Mouse (Mus musculus) liver, embryonic 14.5 days (tissue): ENCODE results near the gene Pth1r. TPM values are rescaled to one million over a fixed set of nuclear protein-coding genes. Genes with fewer than 3 reads are reported as not detected.

ENCODE experiments used
- ATAC-seq: fragments of 200-750 bp; cut with Nextera tagmentation; 2 replicates; pipeline ENCODE4 v1.8.0; 2017; ENCODE audit warnings: moderate number of reproducible peaks, mild to moderate bottlenecking, moderate library complexity; ENCODE audit not compliant: insufficient read depth
- DNase-seq, 3 experiments: peaks; one replicate each; pipeline ENCODE4 v3.0.0-alpha.2; 2012 to 2013; ENCODE audit warnings: low read depth in 3 of 3, low spot score in 3 of 3
- H3K27ac ChIP-seq: fragments of 300-500 bp; sonication (generic); 2 replicates; pipeline ENCODE4 v1.5.1; 2014; ENCODE audit warnings: moderate library complexity, mild to moderate bottlenecking, control low read depth, inconsistent platforms
- H3K27me3 ChIP-seq: fragments of 300-500 bp; sonication (generic); 2 replicates; pipeline ENCODE4 v1.6.1; 2014; ENCODE audit warnings: mild to moderate bottlenecking, low read length, moderate library complexity; ENCODE audit not compliant: control insufficient read depth, insufficient read depth
- H3K36me3 ChIP-seq: fragments of 300-500 bp; sonication (generic); replicated peaks from 2 replicates; pipeline ENCODE4 v1.6.1; 2014; ENCODE audit warnings: low read depth; ENCODE audit not compliant: control insufficient read depth, insufficient read depth
- H3K4me1 ChIP-seq, 2 experiments: fragments of 200-500 bp in 1 of 2; fragments of 300-500 bp in 1 of 2; sonication (generic) in 1 of 2; replicated peaks; 2 replicates each; pipeline ENCODE4 v1.6.1; 2012 to 2014; ENCODE audit warnings: antibody characterized with exemption in 1 of 2, inconsistent platforms in 1 of 2, low read length in 1 of 2; ENCODE audit not compliant: control insufficient read depth in 2 of 2, insufficient read depth in 2 of 2
- H3K4me2 ChIP-seq: fragments of 300-500 bp; sonication (generic); 2 replicates; pipeline ENCODE4 v1.6.1; 2014; ENCODE audit warnings: low read depth, mild to moderate bottlenecking, control low read depth, moderate library complexity
- H3K4me3 ChIP-seq, 2 experiments: fragments of 200-500 bp in 1 of 2; fragments of 300-500 bp in 1 of 2; sonication (generic) in 1 of 2; 2 replicates each; pipeline ENCODE4 v1.5.1; 2012 to 2014; ENCODE audit warnings: low read depth in 2 of 2, low read length in 2 of 2, mild to moderate bottlenecking in 2 of 2, control low read depth in 1 of 2, inconsistent platforms in 1 of 2, moderate library complexity in 1 of 2; ENCODE audit not compliant: insufficient read depth in 1 of 2
- H3K9ac ChIP-seq: fragments of 300-500 bp; sonication (generic); replicated peaks from 2 replicates; pipeline ENCODE4 v1.6.1; 2014; ENCODE audit warnings: mild to moderate bottlenecking, control low read depth, moderate library complexity
- H3K9me3 ChIP-seq: fragments of 300-500 bp; sonication (generic); 2 replicates; pipeline ENCODE4 v1.6.1; 2016; ENCODE audit warnings: low read length, mixed read lengths; ENCODE audit not compliant: control insufficient read depth
- CTCF ChIP-seq: IDR thresholded peaks from 2 replicates; pipeline ENCODE4 v1.5.1; 2016; ENCODE audit warnings: antibody characterized with exemption, low read depth, control low read depth
- EP300 ChIP-seq: IDR thresholded peaks from 2 replicates; pipeline ENCODE4 v1.6.1; 2016; ENCODE audit warnings: antibody characterized with exemption, low read depth
- WGBS: fragments of 180-500 bp; shearing (Covaris S2); extraction: QIAGEN DNeasy Blood & Tissue Kit; methylation state at CpG from one replicate; pipeline ENCODE4 v1.1.7; 2014; ENCODE audit not compliant: insufficient replicate concordance; 5-methylcytosine and 5-hydroxymethylcytosine counted together
- polyA plus RNA-seq, 2 experiments: library from polyadenylated mRNA; depleted of rRNA in 1 of 2; stranded (reverse) in 1 of 2; unstranded in 1 of 2; fragments of >200 nt; fragmentation: Nextera tagmentation in 1 of 2; extraction: Ambion mirVana in 1 of 2; gene quantifications; 2 replicates each; pipeline versions ENCODE4 v1.2.1 to v1.2.3; 2012 to 2014

The Pth1r gene
- polyA plus RNA-seq, 2 experiments, result 2.0 to 3.4 TPM

GRCm38 (mm10) chr9:110687061-110687460, 59.9 kb downstream of the Pth1r start:
- Histone ChIP-seq H3K4me1 (peaks cover 0 to 15% of the 10 kb centered on the region in 2 experiments; a peak in 2 of 4 replicates), H3K36me3 (no peaks in the 10 kb centered on the region), H3K27me3 (no peaks in the 10 kb centered on the region), H3K9ac (no peak overlapping the region), H3K4me3 (no peak overlapping the region), H3K4me2 (no peak overlapping the region), H3K27ac (no peak overlapping the region), H3K9me3 (no peaks in the 10 kb centered on the region)
- no peak for TF ChIP-seq EP300
- TF ChIP-seq CTCF, result peak; percentile 25; the same call in 1 of the 2 replicates
- 76% methylated on average over 5 of the region's 5 CpGs for WGBS
- ATAC-seq (no peak), DNase-seq (no peak)

GRCm38 (mm10) chr9:110686472-110686871, 60.5 kb downstream of the Pth1r start:
- no peaks in the 10 kb centered on the region for H3K9me3 ChIP-seq
- no peak overlapping the region for H3K27ac ChIP-seq
- no peak overlapping the region for H3K9ac ChIP-seq
- no peak overlapping the region for H3K4me3 ChIP-seq
- H3K4me1 ChIP-seq, result peaks cover 0 to 19% of the 10 kb centered on the region in 2 experiments; a peak in 2 of 4 replicates
- 55% methylated on average over 3 of the region's 3 CpGs for whole genome bisulfite sequencing
- ATAC-seq, result no peak
- DNase-seq, result no peak
- no peaks in the 10 kb centered on the region for H3K36me3 ChIP-seq
- no peak for TF ChIP-seq EP300
- no peak for TF ChIP-seq CTCF
- no peaks in the 10 kb centered on the region for H3K27me3 ChIP-seq
- H3K4me2 ChIP-seq, result no peak overlapping the region

- ATAC-seq (0 out of 2 replicates have a peak, but pooled peaks have one; percentile 15), DNase-seq (no peak)
- Histone ChIP-seq H3K9me3 (no peaks in the 10 kb centered on the region), H3K4me1 (peaks cover 0 to 19% of the 10 kb centered on the region in 2 experiments; a peak in 2 of 4 replicates), H3K27ac (no peak overlapping the region), H3K9ac (no peak overlapping the region), H3K4me3 (no peak overlapping the region), H3K4me2 (no peak overlapping the region), H3K36me3 (no peaks in the 10 kb centered on the region), H3K27me3 (no peaks in the 10 kb centered on the region)
- WGBS, result 19% methylated on average over 5 of the region's 5 CpGs
- TF ChIP-seq CTCF, result no peak
- no peak for TF ChIP-seq EP300
Measured at GRCm38 (mm10) chr9:110685591-110685990, 61.4 kb downstream of the Pth1r start.

DNA sequence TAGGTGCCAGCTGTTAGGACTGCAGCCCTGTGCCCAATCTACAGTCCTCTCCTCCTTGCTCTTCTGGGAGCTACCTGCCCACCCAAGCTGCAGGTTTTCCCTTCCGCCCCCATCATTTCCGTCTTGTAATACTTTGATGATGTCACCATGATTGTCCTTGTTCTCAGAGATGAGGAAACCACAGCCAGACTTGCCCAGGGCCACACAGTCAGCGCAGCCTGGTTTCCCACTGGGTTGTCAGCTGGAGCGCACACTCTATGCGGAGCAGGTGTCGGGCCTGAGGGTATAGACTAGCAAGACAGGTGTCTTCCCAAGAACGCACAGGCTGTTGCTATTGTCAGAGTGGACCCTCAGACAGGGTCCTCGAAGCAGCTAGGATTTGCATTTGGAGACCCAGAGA, 61.8 kb downstream of the Pth1r start:
- TF ChIP-seq CTCF, result no peak
- TF ChIP-seq EP300, result no peak
- Histone ChIP-seq H3K4me2 (no peak overlapping the region), H3K27ac (no peak overlapping the region), H3K27me3 (no peaks in the 10 kb centered on the region), H3K4me3 (no peak overlapping the region), H3K9me3 (no peaks in the 10 kb centered on the region), H3K36me3 (no peaks in the 10 kb centered on the region), H3K4me1 (peaks cover 0 to 19% of the 10 kb centered on the region in 2 experiments; a peak in 2 of 4 replicates), H3K9ac (no peak overlapping the region)
- DNase-seq, result no peak
- ATAC-seq, result no peak
- 74% methylated on average over 8 of the region's 8 CpGs for WGBS

GRCm38 (mm10) chr9:110684100-110684831, 62.7 kb downstream of the Pth1r start:
- no peak overlapping the region for H3K4me3 ChIP-seq
- H3K36me3 ChIP-seq, result no peaks in the 10 kb centered on the region
- H3K4me2 ChIP-seq, result no peak overlapping the region
- H3K4me1 ChIP-seq, result peaks cover 0 to 19% of the 10 kb centered on the region in 2 experiments; a peak in 2 of 4 replicates
- no peak overlapping the region for H3K27ac ChIP-seq
- no peaks in the 10 kb centered on the region for H3K27me3 ChIP-seq
- H3K9me3 ChIP-seq, result no peaks in the 10 kb centered on the region
- H3K9ac ChIP-seq, result no peak overlapping the region
- TF ChIP-seq EP300 (no peak), CTCF (no peak)
- 60% methylated on average over 6 of the region's 6 CpGs for WGBS
- DNase-seq (no peak), ATAC-seq (no peak)
